Mouse (Mus musculus) adipocyte (in vitro differentiated cells): ENCODE data around the gene Lif.

Experiments
- DNase-seq: peaks from one replicate; pipeline ENCODE4 v3.0.0-alpha.2; 2016; ENCODE audit warnings: low spot score

Gene Lif

DNA sequence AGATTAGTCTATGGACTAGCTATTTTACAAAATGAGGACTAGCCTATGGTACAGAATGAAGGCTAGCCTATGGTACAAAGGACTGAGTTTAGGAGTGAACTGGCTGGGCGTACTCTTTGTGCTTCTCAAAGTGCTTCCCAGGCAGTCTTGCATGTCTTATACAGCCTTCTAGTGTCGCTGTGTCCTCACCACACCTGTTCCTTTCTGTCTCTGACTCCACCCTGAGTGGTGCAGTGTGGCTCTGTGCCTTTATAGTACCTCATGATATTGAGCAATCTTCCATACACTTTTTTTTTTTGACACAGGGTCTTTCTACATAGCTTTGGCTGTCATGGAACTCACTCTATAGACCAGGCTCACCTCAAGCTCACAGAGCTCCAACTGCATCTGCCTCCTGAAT is 25.9 kb upstream of the Lif start:
- DNase-seq: no peak

DNA sequence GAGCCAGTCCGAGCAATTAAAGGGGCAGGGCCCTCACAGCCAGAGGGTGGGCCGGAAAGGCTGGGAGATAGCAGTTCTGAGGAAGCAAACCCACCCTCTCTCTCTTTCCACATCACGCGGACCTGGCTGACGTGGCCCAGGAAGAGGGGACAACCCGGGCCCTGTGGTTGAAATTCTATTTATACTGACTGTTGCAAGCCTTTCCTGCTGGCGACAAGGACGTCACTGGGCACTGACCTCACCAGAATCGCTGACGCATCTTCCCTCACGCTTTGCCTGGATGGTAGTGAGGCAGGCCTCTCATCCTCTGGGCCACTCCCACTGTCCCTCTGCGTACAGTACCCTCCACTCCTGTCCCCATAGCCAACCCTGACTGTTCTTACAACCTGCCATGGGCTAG is 24.7 kb upstream of the Lif start:
- no peak for DNase-seq

DNA sequence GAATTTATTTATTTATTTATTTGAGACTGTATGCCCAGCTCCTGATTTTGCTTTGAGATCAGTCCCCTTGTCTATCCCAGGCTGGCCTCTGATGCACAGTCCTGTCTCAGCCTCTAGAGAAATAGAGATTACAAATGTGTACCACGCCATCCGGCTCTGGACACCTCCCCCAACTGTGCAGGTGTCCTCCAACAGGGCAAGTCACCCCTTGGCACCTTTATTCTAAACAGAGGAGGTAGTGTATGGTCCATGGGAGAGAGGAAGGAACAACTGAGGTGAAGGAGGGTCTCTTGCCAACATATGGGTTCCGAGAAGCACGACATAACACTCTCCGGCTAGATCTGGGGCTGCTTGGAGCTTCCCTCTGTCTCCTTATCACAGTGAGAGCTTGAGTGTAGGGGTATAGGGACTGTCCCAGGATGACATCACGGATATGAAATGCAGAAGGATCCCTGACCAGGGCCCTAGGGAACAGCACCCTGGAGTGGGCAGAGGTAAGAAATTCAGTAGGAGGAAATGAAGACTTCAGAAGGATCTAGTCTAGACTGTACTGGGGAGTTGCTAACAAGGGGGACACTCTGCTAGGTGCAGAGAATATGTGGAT is 22.2 kb upstream of the Lif start:
- no peak for DNase-seq

DNA sequence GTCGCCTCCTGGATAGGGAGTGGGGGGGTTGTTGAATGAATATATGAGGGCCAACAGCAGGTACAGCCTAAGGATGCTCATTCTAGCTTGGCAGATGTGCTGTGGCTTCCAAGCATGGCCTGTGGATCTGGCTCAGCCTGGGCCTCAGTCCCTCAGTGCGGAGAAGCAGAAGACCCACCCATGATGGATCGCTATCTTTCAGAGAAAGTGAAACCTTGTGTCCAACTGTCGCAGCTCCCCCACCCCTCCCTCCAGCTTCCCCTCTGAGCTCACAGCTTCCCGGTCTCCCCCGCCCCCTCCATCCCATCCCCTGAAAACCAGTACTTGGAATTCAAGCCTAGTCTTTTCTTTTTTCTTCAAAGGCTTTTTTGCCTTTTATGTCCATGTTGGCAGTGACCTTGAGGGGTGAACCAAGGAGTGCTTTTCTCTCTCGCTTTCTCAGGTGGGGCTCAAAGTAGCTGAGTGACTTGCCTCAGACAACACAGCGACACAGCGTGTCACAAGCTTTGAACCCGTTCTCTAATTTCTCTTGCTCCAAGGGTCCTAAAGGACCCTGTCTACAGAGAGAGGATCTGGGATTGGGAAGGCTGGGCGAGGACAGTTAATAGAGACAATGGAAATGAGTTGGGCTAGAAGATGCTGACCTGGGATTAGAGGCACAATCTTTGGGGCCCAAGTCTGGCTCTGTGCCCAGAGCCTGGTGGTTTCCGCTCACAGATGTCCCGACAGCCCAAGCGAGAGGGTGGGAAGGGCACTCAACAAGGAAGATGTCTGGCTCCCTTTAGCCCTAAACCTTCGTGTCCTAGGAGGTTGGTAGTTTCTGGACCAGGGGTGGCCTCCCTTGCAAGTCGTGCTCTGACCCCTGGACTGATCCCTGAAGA is 21.5 kb upstream of the Lif start, which contains the start of gene Osm:
TSS of gene Osm (plus strand) at position 756 of the 881 bp plus-strand sequence.
- no peak for DNase-seq

DNA sequence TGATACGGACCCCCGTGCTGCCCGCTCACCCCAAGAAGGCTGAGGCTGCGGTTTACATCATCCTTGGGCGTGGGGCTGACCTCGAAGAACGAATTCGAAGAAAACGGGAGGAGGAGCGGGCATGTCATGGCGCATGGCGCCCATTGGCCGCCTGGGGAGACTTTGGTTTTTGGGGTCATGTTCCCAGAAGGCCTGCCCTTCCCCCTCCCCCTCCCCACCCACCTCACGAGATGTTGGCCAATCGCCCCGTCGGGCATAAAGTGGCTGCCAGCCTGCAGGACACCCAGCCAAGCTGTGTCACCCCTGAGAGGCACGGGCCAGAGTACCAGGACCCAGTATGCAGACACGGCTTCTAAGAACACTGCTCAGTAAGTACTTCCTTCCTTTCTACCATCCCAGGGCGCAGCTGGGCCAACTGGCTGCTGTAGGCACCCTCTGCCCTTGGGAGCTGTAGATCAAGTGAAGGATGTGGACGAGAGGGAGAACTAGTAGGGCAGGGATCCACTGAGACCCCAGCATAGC is 20.8 kb upstream of the Lif start:
- no peak for DNase-seq

DNA sequence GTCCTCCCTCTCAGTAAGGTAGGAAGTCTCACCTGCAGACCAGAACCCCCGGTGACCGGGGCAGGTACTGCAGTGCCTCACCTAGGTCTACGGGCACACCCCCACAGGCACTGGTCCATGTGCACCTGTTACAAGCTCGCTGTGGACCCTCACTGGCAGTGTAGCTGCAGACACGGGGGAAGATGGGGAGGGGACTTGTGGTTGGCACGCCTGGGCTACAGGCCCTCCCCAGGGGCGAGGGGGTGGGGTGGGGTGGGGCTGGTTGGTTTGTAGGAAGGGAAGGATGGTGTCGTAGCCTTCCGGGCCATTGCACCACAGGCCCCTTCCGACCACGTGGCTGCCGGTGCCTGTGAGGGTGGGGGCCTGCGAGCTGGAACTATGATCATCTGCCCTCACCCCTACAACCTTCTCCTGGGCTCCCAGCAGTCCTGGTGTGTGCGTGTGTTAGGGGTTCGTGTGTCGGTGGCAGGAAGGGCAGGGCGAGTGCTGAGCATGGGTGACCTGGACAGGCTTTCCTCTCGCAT is 19.9 kb upstream of the Lif start:
- no peak for DNase-seq

DNA sequence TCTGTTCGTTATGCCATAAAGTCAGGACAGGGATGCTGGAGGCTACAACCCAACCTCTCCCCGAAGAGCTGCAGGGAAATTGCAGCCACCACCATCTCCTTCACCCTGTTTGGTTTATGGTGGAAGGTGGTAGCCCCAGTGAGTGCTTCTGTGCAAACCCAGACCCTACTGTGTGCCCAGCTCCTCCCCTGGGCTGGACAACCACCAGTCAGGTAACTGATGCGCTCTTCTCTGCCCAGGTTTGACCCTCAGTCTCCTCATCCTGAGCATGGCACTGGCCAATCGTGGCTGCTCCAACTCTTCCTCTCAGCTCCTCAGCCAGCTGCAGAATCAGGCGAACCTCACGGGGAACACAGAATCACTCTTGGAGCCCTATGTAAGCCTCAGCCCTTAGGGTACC is 19.2 kb upstream of the Lif start:
- no peak for DNase-seq

DNA sequence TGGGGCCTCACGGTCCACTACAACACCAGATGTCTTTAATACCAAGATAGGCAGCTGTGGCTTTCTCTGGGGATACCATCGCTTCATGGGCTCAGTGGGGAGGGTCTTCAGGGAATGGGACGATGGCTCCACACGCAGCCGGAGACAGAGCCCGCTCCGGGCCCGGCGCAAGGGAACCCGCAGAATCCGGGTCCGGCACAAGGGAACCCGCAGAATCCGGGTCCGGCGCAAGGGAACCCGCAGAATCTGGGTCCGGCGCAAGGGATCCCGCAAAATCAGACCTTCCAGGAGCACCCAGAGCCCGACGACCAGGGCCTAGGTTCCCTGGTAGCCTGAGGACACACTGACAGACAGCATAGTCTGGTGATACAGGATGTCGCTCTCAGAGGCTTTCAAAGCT is 17.7 kb upstream of the Lif start:
- no peak for DNase-seq

DNA sequence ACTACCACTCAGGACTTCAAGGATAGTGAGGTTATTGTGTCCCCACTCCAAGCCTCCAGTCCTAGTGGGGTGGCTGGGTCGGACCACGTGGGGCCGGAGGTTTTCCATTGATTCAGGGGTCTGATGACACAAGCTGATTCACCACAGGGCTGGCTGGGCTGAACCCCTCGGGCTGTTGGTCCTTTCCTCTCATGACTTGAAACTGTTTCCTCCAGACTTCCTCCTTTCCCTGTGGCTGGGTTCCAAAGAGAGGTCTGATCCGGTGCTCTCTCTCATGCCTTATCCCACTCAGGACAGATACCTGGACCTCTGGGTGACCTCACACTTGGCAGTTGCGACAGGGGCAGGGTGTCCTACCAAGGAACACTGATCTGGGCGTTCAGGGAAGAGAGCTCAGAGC is 17.2 kb upstream of the Lif start:
- no peak for DNase-seq

DNA sequence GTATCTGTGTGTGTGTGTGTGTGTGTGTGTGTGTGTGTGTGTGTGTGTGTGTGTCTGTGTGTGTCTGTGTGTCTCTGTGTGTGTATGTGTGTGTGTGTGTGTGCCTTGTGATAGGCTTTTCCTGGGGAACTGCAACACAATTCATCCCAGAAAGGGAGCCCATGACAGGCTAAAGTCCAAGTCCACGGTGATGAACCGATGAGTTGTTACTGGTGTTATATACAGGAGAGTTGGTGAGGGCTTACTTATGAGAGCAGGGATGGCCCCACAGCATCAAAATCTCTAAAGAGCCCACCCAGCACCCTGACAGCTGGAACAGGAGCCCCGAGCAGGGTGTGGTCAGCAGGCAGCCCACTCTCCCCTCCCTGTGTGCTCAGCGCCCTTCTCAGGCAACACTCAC is 16.2 kb upstream of the Lif start:
- DNase-seq: no peak

DNA sequence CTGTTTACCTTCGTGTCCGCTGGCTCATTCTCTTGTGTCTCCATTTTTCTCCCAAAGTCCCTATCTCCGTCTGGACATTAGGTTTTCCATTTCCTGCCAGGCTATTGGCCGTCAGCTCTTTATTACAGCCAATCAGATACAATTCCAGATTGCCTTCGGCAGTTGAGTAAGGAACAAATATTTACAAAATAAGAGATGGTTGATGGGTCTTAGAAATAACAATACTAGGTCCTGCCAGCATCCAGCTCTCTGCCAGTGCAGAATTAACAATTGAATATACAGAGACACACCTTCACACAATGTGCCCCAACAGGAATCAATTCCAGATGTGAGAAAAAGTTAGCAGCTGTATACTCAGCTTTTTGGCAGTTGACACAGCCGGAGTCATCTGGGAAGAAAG is 11.2 kb upstream of the Lif start:
- no peak for DNase-seq

DNA sequence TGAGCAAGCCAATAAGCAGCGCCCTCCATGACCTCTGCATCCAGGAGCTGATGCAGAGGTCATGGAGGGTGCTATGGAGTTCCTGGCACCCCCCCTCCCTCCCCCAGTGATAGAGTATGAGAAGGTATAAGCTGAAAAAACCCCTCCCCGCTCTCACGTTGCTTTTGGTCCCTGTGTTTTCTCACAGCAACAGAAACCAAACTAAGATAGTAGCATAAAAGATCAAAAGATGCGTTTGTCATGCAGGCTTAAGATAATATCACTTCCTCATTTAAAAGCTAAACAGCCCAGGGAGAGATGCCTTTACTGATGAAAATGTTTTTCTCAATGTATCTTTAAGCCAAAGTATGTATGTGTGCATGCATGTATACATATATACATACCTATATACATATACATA is 10.7 kb upstream of the Lif start:
- DNase-seq: no peak

DNA sequence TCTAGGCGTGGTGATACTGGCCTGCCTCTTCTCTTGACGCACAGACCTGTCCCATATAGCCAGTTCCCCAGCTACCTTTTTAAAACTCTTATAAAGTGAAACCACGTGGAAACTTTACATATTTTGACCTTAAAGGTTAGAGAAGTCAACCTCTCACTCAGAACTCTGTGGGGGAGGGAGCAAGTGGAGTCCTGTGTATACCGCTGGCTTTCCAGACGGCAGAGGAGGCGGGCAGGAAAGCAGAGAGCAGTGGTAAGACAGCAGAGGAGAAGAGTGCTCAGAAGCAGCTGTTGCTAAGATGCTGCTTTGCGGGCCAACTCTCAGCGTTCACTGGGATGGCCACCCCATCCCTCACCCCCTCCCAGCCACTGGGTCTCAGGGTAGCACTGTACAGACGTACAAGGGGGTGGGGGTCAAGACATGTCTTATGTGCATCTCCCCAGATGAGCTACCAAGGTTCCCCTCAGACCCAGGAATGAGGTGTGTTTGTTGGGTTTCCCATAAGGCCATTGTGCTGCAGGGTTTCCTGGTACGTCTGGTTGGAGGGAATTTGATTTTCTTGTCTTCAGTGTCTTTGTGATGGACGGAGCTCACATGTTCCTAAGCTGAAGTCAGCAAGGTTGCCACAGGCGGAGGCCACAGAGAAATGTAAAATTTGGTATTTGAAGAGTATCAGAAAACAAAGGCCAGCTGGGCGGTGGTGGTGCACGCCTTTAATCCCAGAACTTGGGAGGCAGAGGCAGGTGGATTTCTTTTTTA is 10.0 kb upstream of the Lif start:
- no peak for DNase-seq

DNA sequence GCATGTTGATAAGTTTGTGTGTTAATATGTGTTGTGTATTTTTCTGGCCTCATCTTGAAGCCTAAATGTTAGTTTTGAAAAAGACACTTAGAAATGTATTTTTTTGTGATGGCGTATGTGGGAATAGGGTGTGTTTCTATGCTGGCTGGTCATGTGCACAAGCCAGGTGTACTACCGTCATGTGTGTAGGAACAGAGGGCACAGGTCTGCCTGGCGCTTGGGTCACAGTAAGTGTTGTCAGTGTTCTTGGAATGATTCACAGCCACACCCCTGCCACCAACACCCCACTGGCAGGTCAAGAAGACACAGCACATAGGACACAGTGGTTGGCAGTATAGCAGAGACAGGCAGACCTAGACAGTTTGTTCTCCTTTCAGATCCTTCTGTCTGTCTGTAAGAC is 8.2 kb upstream of the Lif start:
- DNase-seq: no peak

DNA sequence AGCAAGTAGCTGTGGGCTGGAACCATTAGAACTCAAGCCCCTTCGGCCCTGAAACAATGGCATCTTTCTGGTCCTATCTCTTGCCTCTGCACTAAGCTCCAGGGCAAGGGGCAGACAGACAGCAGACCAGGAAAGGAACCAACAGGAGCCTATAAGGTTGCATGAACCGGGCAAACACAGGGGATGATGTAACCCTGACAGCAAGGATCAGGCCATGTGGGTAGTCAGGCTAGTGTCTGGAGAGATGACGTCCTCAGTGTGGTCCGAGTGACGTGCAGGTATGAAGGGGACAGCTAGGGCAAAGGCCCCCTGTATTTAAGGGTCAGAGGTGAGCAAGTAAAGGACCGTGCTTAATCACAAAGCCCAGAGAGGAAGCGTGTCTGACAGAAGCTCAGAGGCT is 7.1 kb upstream of the Lif start:
- no peak for DNase-seq

DNA sequence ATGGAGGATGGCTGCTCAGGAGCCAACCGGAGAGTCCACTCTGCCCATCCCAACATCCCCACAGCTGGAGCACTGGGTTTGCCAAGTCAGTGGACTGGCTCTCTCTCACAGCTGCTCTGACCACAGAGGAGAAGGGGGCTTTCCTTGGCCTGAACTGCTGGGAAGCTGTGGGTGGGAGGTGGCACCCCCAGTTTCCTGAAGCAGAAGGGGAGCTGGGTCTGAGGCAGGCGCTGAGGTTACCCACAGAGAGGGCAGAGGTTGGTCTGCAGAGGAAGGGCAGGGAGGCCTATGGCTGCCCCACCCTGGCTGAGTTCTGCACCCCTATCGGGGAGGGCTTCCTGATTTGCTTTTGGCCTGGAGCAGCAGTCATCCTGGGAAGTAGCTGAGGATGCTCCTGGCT is 6.0 kb upstream of the Lif start:
- no peak for DNase-seq

DNA sequence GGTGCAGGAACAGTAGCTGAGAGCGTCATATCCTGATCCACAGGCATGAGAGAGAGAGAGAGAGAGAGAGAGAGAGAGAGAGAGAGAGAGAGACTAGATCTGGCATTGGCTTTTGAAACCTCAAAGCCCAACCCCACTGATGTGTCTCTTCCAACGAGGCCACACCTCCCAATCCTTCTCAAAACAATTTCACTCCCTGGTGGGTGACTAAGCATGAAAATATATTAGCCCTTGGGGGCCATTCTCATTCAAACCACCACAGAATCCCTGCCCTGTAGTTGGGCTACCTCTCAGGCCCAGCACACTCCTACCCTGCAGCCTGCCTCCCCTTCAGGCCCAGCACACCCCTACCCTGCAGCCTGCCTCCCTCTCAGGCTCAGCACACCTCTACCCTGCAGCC is 4.5 kb upstream of the Lif start:
- no peak for DNase-seq

DNA sequence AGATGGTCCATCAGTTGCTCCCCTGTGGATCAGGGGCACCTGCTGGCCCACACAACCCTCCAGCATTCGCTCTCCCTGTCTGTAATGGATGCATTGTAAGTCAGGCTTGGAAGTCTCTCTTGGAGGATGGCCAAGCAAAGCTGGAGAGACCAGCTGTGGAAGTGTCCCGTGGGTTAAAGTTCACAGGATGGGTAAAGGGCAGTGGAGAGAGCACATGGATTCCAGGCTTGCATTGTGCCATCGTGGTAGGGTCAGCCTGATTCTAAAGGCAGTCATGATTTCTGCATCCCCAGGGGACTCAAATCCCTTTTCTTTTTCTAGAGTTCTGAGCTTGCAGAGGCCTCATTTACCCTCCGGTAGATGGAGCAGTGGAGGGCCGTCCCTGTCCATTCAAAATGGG is 399 bp downstream of the Lif start:
- DNase-seq: peak; percentile 44

DNA sequence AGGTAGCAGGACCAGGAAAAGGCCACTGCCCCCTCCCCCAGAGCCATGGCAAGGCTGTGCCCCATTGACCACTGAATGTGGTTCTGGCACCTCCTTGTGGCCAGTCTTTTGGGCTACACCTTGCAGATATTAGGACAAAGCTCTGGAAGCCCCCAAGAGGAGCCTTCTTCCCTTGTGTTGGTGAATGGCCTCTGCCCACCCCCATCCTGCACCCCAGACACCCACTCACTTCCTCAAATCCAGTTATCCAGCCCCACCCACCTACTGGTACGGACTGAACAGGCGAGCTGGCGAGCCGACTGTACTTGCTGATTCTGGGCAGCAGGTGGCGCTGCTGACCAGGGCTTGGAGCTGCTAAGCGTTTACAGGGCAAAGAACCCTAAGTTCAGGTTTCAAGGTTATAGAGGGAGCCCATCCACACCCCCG is 1.3 kb downstream of the Lif start:
- peak; percentile 82 for DNase-seq

DNA sequence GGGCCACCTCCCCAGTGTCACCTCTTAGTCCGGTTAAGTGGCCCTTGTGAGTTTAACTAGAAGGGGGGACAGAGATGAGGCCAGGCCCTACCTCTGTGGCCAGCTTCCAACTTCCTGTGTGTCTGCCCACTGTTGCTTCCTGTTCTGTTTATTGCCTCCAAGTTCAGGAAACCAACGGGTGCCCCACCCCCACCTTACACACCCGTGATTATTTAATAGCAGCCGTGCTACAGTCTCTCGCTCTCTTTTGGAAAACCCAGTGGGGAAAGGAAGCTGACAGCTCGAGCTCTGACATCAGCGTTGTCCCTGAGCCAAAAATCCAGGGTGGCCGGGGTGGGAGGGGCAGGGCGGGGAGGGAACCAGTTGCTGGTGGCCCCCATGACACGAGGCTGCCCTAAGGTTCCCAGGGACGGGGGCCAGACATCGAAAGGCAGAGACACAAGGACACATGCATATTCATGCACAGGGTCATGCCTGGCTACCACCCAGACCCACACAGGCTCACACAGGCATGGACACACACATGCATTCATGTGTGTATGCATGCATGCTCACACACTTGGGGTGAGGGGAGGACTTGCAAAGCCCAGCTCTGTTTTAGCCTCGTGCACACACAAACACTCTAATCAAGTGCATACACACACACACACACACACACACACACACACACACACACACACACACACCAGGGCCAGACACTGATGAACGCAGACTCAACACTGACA is 3.3 kb downstream of the Lif start:
- no peak for DNase-seq

DNA sequence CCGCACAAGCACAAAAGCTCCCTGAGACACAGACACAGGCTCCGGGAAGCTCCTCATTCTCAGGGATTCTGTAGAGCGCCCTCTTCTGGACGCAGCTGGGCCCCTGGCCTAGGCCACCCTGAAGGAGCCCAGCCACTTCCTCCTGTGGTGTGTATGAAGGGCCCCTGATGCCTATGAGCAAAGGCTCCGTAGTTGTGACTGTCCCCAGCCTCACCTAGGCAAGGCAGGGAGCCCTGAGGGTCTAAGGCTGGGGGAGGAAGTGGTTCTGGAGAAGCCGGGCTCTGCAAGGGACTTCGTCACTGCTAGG is 3.8 kb downstream of the Lif start:
- peak; percentile 15 for DNase-seq

DNA sequence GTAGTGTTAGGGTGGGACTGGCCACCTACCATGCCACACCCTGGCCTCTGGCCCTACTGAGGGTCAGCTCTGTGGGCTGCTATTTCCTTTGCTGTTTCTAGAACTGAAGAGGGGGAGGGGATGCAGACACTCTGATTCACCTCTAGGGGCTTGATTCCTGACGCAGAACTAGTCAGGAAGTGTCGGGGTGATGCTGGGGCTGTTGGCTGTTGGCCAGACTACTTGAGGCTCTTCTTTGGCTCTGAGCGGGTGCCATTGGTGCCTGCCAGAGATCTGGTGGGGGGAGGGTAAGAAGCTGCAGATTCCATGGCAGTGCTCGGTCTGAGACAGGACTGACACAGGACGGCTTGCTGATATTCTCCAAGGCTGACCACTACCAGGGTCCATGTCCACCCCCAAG is 4.6 kb downstream of the Lif start:
- DNase-seq: no peak
